Mouse (Mus musculus) left cerebral cortex, adult 8-10 months (tissue): ENCODE measurements around the gene Sphk2. TPM values are rescaled to one million over a fixed set of nuclear protein-coding genes. Genes with fewer than 3 reads are reported as not detected.

Experiments
- DNase-seq, 2 experiments: peaks; one replicate each; pipeline ENCODE4 v3.0.0; 2022; ENCODE audit warnings: low spot score in 2 of 2
- total RNA-seq, 4 experiments: library from RNA; stranded (reverse); gene quantifications; 2 replicates each; pipeline ENCODE4 v1.2.4; 2022

The Sphk2 gene
- total RNA-seq, 4 experiments from 2014 or later: 24.9 to 27.4 (median 25.3) TPM

DNA sequence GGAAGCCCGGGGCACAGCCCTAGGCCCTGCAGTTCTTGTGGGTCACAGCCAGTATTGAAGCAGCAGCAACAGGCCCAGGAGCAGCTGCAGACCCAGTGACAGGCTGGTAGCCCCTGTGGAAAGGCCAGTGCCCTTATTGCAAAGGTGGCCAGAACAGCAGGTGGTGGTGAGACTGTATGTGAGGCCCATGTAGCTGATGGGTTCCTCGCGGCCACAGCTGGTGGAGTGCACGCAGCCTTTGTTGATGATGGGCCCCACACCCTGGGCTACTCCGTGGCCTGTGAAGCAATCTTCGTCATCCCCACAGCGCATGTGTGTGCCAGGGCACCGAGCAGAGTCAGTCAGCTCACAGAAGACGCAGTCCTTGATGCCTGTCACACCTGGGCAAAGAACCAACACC lies 7.3 kb upstream of the Sphk2 start:
- no peak for DNase-seq

GRCm38 (mm10) chr7:45723781-45724180 lies 6.0 kb upstream of the Sphk2 start:
- DNase-seq: no peak

DNA sequence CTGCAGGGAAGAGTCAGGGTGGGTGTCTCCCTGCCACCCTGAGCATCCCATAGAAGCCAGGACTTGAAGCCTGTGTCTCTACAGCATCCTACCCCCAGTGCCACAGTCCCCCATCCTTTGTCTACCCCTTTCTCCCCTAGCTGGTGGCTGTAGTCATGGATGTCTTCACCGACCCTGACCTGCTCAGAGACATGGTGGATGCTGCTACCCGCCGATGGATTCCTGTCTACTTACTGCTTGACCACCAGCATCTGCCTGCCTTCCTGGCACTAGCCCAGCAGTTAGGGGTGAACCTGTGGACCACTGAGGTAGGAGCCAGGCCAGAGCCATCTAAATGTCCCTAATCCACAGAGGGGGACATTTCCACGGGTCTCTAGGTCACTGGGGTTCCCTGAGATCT lies 5.5 kb upstream of the Sphk2 start:
- DNase-seq: no peak

DNA sequence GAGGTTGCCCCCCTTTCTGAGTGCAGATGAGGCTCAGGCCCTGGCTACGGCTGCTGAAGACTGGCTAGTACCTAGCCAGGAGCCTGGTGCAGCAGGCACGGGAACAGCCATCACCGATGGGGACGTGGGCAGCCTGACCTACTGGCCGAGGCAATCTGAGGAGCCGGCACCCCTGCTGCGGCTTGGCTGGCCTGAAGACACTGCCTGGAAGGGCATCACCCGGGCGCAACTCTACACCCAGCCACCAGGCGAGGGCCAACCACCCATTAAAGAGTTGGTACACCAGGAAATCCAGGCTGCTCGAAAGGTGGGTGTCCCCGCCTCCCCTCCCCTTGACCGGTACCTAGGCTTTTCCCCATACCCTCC lies 4.5 kb upstream of the Sphk2 start:
- no peak for DNase-seq

DNA sequence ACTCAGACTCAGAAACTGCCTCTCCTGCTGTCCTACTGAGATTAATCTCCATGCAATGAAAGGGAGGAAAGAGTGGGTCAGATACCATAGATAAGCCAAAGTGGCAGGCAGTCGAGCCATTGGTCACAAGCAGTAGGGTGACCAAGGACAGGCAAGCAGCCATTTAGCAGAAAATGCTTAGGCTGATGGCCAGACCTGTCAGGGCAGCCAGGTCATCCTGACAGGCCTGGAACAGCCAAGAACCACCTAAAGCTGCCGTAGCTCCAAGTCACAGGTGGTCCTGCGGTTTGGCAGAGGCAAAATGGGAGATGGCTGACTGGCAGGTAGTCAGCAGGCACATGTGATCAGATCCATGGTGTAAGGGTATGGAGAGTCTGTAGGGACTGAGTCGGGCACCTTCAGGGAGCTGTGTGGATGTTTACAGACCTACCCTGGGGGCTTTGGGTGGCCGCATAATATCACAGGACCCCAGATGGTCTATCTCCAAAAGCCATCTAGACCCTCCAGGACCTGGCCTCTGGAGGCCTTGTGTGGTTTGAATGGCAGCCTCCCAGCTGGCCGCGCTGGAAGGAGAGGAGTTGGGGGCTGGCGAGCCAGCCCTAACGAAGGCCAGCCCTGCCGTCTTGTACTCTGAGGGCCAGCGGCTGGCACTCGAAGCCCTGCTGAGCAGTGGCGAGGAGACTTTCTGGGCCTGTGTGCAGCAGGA lies 4.0 kb upstream of the Sphk2 start:
- no peak for DNase-seq

GRCm38 (mm10) chr7:45721234-45721571 lies 3.4 kb upstream of the Sphk2 start:
- no peak for DNase-seq

DNA sequence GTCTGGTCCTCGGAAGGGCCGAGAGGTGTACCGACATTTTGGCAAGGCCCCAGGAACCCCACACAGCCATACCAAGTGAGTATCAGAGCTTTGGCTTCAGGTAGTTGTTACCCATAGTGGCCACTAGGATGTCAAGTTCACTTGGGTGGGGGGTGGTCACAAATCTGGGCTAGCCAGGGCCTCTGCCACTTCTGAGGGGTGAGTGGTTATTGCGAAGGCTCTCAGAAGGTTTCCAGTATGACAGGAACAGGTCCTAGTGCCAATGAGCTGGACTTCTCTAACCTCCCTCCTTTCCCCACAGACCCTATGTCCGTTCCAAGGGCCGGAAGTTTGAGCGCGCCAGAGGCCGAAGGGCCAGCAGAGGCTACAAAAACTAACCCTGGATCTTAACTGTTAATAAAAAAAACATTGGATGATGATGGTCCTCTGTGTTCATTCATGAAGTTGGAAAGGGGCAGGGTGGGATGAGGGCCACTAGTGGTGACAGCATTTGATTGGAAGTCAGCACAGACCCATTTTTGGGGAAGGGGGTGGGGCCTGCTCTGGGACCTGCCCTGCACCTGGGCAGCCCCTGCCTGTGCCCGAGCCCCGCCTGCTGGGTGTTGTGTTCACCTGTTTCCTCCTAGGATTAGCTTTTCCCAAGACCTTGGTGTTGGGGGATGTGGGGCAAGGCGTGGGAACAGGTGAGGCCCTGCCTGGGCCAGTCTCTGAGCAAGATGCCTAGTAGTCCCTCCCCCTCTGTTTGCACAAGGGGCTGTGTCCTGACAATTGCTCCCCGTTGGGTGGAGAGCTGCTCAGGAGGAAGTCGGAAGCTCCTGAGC lies 2.8 kb upstream of the Sphk2 start, which contains the start of gene Fam83e:
Gene Fam83e (plus strand): TSS at position 800 of the 821 bp plus-strand sequence.
- no peak for DNase-seq

DNA sequence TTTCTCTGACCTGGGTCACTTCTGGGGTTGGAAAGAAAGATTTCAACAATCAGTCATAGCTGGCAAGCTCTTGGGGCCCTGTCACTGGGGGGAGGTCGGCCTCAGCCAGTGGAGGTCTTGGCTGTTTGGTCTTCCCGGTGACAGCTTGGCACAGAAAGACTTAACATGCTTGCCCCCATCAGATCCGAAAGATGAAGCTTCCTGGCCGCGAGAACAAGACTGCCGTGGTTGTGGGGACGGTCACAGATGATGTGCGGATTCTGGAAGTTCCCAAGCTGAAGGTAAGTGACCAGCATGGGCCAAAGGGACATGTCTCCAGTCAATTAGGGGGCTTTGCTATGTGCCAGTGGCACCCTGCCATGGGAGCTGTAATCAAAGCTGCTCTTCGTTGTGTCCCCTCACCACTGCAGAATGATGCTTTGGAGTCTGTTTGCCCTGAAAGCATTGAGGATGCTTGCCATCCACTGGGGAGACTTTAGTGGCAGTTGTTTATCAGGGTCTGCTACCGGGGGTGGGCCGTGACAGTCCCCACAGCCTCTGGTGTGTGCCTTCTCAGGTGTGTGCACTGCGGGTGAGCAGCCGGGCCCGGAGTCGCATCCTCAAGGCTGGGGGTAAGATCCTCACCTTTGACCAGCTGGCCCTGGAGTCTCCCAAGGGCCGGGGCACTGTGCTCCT lies 2.1 kb upstream of the Sphk2 start:
- DNase-seq: no peak

DNA sequence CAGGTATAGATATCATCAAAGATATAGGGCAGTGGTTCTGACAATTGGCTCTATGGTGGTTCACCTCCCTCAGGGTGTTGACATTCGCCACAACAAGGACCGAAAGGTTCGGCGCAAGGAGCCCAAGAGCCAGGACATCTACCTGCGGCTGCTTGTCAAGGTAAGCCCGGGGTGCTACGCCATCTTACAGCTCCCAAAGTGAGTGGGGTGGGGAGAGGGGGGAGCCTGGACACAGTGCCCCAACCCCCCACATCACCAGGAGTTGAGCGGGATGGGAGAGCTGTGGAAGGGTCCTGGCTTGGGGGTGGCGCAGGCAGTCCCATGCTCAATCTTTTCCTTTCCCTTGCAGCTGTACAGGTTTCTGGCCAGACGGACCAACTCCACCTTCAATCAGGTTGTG lies 1.4 kb upstream of the Sphk2 start:
- no peak for DNase-seq

DNA sequence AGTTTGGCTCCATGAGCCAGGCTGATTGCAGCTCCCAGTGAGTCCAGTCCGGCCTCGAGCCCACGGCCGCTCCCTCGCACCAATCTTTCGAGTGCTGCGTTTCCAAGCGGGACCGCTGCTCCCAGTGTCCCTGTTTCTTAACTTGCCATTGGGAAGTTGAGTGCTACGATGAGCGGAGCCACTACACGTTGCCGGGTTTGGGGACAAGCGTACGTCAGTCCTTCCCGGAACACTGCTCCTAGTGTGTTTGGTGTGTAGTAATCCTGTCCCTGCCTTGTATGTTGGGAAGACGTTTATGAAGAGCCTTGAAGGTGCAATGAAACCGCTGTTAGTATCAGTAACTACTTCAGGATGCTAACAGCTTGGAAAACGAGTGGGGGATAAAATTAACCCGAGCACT lies 529 bp upstream of the Sphk2 start:
- DNase-seq: no peak

- no peak for DNase-seq
Observed at GRCm38 (mm10) chr7:45716952-45717917, 567 bp downstream of the Sphk2 start.

DNA sequence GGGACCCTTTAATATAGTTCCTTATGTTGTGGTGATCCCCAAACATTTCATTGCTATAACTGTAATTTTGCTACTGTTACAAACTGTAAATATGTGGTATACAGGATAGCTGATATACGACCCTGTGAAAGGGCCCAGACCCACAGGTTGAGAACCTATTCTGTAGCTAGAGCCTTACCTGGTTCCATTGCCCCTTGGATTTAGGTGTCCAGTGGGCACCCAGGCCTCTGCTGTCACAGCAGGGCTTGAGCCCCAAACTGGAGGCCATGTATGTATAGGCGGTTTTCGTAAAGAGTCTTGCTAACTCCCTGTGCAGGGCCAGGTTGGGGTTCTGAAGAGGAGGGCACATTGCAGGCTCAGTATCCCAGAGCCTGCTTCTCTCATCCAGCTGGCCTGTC lies 1.3 kb downstream of the Sphk2 start:
- DNase-seq: no peak

GRCm38 (mm10) chr7:45715741-45716459 lies 1.9 kb downstream of the Sphk2 start:
- no peak for DNase-seq

- peak; percentile 88 to 99 for DNase-seq
Observed at GRCm38 (mm10) chr7:45715090-45715708, 2.6 kb downstream of the Sphk2 start, which contains the start of gene Rpl18. Rpl18 (plus strand) TSS chr7:45715457.

- no peak for DNase-seq
Observed at GRCm38 (mm10) chr7:45714630-45715089, 3.1 kb downstream of the Sphk2 start.

DNA sequence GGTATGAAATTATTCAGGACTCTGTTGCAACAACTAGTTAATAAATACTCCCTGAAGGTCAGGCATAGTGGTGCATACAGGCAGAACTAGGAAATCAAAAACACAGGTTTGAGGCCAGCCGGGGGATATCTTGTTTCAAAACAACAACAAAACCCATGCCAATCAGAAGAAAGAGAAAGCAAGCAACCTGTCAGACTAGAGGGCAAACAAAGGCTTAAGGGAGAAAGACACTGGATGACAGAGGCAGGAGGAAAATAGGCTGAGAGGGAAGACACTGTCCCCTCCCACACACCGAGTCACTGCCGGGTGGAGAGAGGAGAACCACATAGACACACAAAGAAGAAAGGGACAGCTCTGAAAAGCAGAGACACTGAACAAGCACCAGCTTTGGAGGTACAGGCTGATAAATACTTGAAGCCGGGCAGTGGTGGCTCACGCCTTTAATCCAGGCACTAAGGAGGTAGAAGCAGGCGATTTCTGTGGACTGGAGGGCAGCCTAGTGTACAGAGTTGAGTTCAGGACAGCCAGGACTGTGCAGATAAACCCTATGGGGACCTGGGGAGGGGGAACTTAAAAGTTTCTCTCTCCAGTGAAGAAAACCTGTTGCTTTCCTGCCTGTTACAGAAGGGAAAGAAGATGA lies 3.8 kb downstream of the Sphk2 start:
- no peak for DNase-seq

GRCm38 (mm10) chr7:45713396-45713795 lies 4.4 kb downstream of the Sphk2 start:
- DNase-seq: no peak

DNA sequence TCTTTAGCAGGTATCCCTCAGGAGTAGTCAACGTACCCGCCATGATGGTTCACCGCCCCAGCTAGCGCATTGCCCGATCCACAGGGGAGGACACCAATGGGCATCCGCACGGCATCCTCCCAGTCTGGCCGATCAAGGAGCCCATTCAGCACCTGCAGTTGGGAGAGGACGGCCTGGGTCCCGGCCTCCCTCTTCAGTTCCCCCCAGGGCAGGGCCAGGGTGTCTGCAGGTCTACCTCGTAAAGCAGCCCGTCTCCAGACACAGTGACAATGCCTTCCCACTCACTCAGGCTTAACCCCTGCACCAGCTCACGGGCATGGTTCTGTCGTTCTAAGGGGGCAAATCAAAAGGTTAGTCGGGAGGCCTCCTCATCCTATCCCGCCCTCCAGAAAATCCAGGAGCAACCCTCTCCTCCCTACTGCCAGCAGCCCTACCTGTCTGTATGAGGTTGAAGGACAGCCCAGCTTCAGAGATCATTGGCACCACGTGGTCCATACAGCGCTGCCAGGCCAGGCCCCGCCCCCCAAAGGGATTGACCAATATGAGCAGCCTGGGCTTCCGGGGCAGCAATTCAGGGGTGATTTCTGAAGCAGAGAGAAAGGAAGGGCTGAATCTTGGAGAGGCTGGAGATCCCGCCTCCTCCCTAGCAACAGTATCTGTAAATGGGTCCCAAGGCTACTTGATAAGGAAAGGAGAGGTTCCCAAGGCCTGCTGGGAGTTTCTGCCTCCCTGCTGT lies 5.6 kb downstream of the Sphk2 start:
- peak in 1 of 2 experiments; percentile 49 for DNase-seq
